Mouse (Mus musculus) MEL (cell line): ENCODE measurements around the gene Grsf1. TPM values are rescaled to one million over a fixed set of nuclear protein-coding genes. Genes with fewer than 3 reads are reported as not detected.

ENCODE experiments used
- polyA plus RNA-seq, 2 experiments: library from polyadenylated mRNA; stranded (reverse) in 1 of 2; unstranded in 1 of 2; fragments of >175 nt in 1 of 2; fragments of >200 nt in 1 of 2; gene quantifications; 2 replicates each; pipeline versions ENCODE4 v1.2.1 to v1.2.4; 2012; ENCODE audit warnings: low replicate concordance in 2 of 2, low read depth in 1 of 2; ENCODE audit not compliant: insufficient read length in 2 of 2, insufficient read depth in 1 of 2, missing spikeins in 1 of 2
- total RNA-seq: library from RNA; depleted of rRNA; stranded (reverse); fragments of 300-350 nt; gene quantifications from 2 replicates; pipeline ENCODE4 v1.2.3, GENCODE M21; 2012; rRNA removed

The Grsf1 gene
- total and polyA plus RNA-seq, 3 experiments = 49.4 to 62.8 TPM; not detected in 1

Other genes starting within 250 kb of the Grsf1 start
- gene Ambn, start 220.2 kb downstream of the Grsf1 start, total RNA-seq = not detected in 2 replicates
- not detected for gene Ambn, start 220.2 kb downstream of the Grsf1 start, polyA plus RNA-seq
- not detected in 2 replicates for gene Enam, start 188.2 kb downstream of the Grsf1 start, total RNA-seq
- gene Enam, start 188.2 kb downstream of the Grsf1 start, polyA plus RNA-seq = not detected
- gene Jchain, start 148.3 kb downstream of the Grsf1 start, total RNA-seq = not detected in 2 replicates
- not detected for gene Jchain, start 148.3 kb downstream of the Grsf1 start, polyA plus RNA-seq
- 44.7 and 48.4 TPM in 2 replicates for gene Utp3, start 121.7 kb downstream of the Grsf1 start, total RNA-seq
- gene Utp3, start 121.7 kb downstream of the Grsf1 start, polyA plus RNA-seq = 100 to 1,000 TPM in 1 of 2 experiments, 10 to 100 TPM in 1; 73.9 to 120 TPM
- 3.2 and 3.7 TPM in 2 replicates for gene Rufy3, start 111.1 kb downstream of the Grsf1 start, total RNA-seq
- gene Rufy3, start 111.1 kb downstream of the Grsf1 start, polyA plus RNA-seq = 1 to 10 TPM in 1 of 2 experiments, not detected in 1; 5.7 TPM
- gene Mob1b, start 44.7 kb upstream of the Grsf1 start, total RNA-seq = 14.0 TPM in 2 replicates
- 10 to 100 TPM in 1 of 2 experiments, not detected in 1; 12.2 TPM for gene Mob1b, start 44.7 kb upstream of the Grsf1 start, polyA plus RNA-seq
- 13.6 and 14.6 TPM in 2 replicates for gene Dck, start 88.8 kb upstream of the Grsf1 start, total RNA-seq
- gene Dck, start 88.8 kb upstream of the Grsf1 start, polyA plus RNA-seq = 10 to 100 TPM in 1 of 2 experiments, not detected in 1; 21.4 TPM
- gene Slc4a4, start 210.6 kb upstream of the Grsf1 start, total RNA-seq = not detected in 2 replicates
- not detected for gene Slc4a4, start 210.6 kb upstream of the Grsf1 start, polyA plus RNA-seq